Mouse (Mus musculus): ENCODE data around the gene Gm3880. TPM values are rescaled to one million over a fixed set of nuclear protein-coding genes. Genes with fewer than 3 reads are reported as not detected.
"Not testable (repeated sequence)": the region's sequence is repeated elsewhere in the genome, so short reads cannot be mapped to it uniquely, and the experiment has no call there.

The Gm3880 gene
- polyA plus RNA-seq (2012; ENCODE audit: insufficient read depth, insufficient read length, missing spikeins) = not detected in 2 replicates

DNA sequence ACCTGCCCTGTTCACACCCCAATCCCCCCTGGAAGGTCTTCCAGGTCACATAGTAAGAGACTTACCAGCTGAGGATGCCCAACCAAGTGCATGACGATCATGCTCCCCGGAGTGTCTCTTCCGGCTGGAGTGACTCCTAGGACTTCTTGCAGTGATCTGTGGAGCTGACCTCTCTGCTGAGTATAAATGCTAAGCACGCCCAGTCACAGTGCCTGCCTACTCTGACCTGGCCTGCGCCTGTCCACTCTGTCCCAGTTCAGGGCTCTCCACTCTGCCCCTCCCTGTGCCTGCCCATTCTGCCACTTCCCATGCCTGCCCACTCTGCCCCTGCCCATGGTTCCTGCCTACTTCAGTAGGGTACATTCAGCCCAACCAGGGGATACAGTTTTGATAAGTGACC, at the start of gene Gm3880:
TSS of gene Gm3880 (minus strand) at position 101 of the 400 bp plus-strand sequence.
- H3K4me1 ChIP-seq (ENCODE audit: control insufficient read depth, insufficient read depth, insufficient read length, low read length); H3K4me3 ChIP-seq (ENCODE audit: insufficient read depth, low read depth, low read length); H3K27ac ChIP-seq (replicated peaks; ENCODE audit: low read depth, low read length): not testable (repeated sequence)

DNA sequence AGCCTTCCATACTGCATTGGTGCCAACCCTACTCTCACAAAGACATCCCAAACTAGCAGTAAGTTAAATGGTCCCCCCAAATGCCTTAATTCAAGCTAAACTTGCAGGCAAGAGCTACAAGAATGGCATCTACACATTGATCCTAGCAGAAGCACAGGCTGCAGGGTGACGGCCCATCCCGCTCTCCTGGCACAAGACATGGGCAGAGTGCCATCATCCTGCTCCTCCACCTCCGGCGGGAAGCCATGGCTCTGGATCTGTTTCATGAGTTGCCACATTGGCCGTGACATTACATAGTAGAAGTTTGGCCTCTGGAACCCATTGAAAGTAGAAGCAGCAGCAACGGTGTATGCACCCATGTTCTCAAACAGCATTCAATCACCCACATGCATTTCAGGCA, 37.5 kb upstream of the Gm3880 start:
- not testable (repeated sequence) for H3K4me3 ChIP-seq (ENCODE audit: insufficient read depth, low read depth, low read length); H3K4me1 ChIP-seq (ENCODE audit: control insufficient read depth, insufficient read depth, insufficient read length, low read length); H3K27ac ChIP-seq (replicated peaks; ENCODE audit: low read depth, low read length)

DNA sequence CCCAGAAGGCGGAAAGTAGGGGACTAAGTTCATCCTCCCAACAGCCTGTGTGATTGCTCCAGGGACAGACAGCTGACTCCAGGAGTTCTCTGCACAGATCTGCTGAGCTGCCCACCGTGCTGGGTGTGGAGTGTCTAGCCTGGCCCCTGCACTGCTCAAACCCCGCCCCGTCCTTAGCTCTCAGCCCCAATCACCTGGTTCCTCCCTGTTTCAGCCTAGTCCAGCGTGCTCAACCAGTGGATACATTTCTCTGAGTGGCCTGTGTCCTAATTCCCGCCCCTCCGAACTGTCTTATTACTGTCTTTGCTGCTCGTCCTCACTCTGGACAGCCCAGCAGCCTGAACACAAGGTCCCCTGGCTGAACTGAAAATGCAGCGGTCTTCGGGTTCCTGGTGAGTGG, 20.8 kb upstream of the Gm3880 start, which contains the start of the genes Gm9112 and Dmrtc1b:
TSS of gene Gm9112 (minus strand) at position 101 of the 400 bp plus-strand sequence.
TSS of gene Dmrtc1b (plus strand) at position 331 of the 400 bp plus-strand sequence.
- not testable (repeated sequence) for H3K27ac ChIP-seq (replicated peaks; ENCODE audit: low read depth, low read length); H3K4me3 ChIP-seq (ENCODE audit: insufficient read depth, low read depth, low read length); H3K4me1 ChIP-seq (ENCODE audit: control insufficient read depth, insufficient read depth, insufficient read length, low read length)

DNA sequence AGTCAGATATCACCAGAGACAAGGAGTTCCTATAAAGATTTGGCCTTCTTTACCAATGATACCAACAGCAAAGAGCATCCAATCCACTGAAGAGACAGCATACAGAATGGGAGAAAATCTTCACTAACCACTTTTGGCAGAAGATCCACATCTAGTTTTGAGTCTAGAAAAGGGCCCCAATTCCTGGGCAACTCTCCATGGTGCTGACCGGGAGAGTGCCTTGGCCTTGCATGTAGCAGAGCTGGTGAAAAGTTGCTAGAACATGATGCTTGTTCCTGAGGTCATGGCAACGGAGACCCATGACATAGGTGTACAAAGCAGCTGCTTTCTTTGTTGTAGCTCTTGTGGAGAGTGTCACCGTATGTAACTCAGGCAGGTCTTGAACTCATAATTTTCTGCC, 13.9 kb upstream of the Gm3880 start:
- H3K4me1 ChIP-seq (ENCODE audit: control insufficient read depth, insufficient read depth, insufficient read length, low read length); H3K27ac ChIP-seq (replicated peaks; ENCODE audit: low read depth, low read length); H3K4me3 ChIP-seq (ENCODE audit: insufficient read depth, low read depth, low read length): not testable (repeated sequence)

DNA sequence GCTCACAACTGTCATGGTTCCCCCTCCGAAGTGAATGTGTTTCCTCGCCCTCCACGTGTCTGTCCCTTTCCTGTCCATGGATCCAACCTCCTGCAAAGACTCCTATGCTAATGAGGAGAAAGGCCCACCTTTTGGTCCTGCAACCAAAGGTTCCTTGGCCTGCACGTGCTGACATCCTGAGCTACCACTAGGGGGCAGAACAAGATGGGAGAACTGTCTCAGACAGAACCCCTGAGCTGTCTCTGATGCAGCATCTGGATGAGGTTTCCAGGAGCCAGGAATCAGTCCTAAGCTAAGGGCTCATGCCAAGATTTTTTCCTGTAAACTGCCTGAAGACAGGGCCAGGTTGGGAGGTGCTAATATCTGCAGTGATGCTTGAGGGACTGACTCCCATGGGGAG, 2.5 kb upstream of the Gm3880 start:
- H3K27ac ChIP-seq (replicated peaks; ENCODE audit: low read depth, low read length); H3K4me3 ChIP-seq (ENCODE audit: insufficient read depth, low read depth, low read length): not testable (repeated sequence)

DNA sequence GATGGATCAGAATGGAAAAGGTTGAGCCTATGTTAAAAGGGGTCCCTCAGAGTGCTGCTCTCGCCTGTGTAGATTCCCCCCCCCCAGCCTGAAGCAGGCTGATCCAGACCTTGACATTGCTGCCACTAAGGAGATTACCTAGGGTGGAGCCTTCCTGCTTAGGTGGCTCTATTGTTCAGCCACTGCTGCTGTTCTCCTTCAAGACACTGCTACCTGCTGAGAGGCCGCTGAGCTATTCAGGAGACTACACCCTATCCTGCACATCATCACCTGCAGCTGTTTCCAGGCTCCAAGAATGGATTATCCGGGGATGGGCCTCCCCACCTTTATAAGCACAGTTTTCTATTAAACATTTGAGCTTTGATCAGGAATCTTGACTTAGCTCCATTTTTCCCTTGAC, 2.1 kb downstream of the Gm3880 start:
- not testable (repeated sequence) for H3K4me3 ChIP-seq (ENCODE audit: insufficient read depth, low read depth, low read length); H3K27ac ChIP-seq (replicated peaks; ENCODE audit: low read depth, low read length); H3K4me1 ChIP-seq (ENCODE audit: control insufficient read depth, insufficient read depth, insufficient read length, low read length)

More for the DNA sequence above, 2.5 kb upstream of the Gm3880 start:
- not testable (repeated sequence) for H3K4me1 ChIP-seq (ENCODE audit: control insufficient read depth, insufficient read depth, insufficient read length, low read length)

DNA sequence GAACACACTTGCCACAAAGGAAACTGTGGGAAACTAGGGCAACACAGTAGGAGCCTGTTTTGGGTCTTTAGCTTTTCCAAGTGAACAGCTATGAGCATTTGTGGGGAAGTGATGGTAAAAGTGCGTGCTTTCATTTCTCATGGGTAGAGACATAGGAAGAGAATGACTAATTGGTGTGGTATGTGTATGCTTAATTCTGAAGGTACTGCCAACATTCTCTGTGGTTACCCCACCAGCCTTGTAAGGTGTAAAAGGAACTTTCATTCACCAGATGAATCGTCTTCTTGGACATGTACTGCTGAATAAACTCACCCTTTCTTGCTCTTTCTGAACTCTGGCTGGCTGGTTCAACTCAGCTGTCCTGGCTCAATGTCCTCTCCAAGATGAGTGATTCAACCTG, 20.1 kb downstream of the Gm3880 start:
- Histone ChIP-seq H3K27ac (replicated peaks; ENCODE audit: low read depth, low read length) (no peak overlapping the region), H3K4me3 (ENCODE audit: insufficient read depth, low read depth, low read length) (no peak overlapping the region), H3K4me1 (ENCODE audit: control insufficient read depth, insufficient read depth, insufficient read length, low read length) (no peaks in the 10 kb centered on the region)

DNA sequence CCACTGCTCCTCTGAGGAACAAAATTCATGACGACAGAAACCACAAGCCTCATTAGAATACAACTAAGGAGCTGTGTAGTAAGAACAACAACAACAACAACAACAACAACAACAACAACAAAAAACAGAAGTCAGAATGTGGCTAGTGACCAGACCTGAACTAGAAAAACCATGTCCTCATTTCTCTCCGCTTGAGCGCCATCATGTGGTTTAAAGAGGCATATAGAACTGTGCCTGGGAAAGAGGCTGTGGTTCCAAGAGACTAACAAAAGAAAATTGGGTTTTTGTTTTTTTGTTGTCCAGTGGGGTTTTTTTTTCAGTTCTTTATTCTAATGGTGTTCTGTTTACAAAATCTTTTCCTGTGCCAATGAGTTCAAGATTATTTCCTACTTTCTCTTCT, 26.1 kb downstream of the Gm3880 start:
- H3K4me3 ChIP-seq (ENCODE audit: insufficient read depth, low read depth, low read length) = no peak overlapping the region
- H3K4me1 ChIP-seq (ENCODE audit: control insufficient read depth, insufficient read depth, insufficient read length, low read length) = no peaks in the 10 kb centered on the region

DNA sequence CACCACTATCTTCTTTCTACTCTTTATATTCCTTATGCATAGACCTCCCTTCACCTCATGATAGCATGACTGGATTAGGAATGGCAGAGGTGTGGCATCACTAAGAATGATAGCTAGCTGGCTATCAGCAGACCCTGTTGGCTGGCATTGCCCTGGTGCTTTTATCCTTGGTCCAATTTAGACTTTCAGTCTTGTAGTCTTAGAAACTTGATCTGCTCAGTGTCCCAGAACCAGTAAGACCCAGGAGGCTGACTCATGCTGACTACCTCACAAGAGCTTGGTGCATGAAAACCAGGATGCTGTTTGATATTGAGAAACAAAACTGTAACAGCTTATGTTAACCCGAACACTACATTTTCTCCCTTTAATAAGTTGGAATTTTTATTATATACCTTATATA, 41.1 kb downstream of the Gm3880 start:
- Histone ChIP-seq H3K4me3 (ENCODE audit: insufficient read depth, low read depth, low read length) (no peak overlapping the region), H3K27ac (replicated peaks; ENCODE audit: low read depth, low read length) (no peak overlapping the region), H3K4me1 (ENCODE audit: control insufficient read depth, insufficient read depth, insufficient read length, low read length) (peaks cover 3% of the 10 kb centered on the region; the same call in 1 of the 2 replicates)

More for the DNA sequence above, 26.1 kb downstream of the Gm3880 start:
- H3K27ac ChIP-seq (replicated peaks; ENCODE audit: low read depth, low read length) = no peak overlapping the region

DNA sequence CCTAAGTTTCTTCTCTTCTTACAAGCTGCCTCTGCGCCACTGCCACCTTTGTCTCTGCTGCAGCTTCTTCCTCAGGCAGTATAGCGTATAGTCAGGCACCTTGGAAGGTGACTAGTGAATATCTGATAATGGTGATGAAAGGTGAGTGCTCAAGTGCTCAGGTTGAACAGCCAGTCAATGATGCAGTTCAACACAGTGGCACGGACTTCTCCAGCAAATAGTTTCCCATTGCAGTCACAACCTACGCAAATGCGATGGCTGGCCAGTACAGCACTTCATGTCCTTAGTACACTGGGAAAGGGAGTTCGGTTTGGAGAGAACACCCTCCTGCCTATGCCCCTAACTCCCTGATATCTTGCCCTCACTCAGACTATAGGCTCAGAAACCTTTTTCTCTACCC, 41.6 kb downstream of the Gm3880 start:
- no peak overlapping the region for H3K27ac ChIP-seq (replicated peaks; ENCODE audit: low read depth, low read length)
- H3K4me3 ChIP-seq (ENCODE audit: insufficient read depth, low read depth, low read length) = peak overlapping the region; percentile 100; the same call in 1 of the 2 replicates
- peaks cover 3% of the 10 kb centered on the region; the same call in 1 of the 2 replicates for H3K4me1 ChIP-seq (ENCODE audit: control insufficient read depth, insufficient read depth, insufficient read length, low read length)

DNA sequence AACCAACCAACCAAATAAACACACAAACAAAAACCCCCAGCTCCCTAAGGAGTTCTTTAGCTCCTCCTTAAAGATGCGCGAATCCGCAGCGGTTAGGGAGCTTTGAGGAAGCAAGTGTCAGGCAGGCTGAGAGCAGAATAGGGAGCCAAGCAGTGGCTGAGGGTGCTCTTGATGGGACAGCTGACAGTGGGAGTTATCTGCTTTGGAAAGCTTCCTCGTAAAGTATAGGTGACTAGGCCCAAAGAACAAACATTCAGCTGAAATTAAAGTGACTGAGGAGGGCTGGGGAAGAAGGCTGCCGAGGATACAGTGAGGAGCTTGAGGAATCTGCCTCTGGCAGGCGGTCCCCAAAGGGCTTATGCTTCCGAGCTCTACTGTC, 42.2 kb downstream of the Gm3880 start:
- Histone ChIP-seq H3K4me1 (ENCODE audit: control insufficient read depth, insufficient read depth, insufficient read length, low read length) (peaks cover 3% of the 10 kb centered on the region; the same call in 1 of the 2 replicates), H3K27ac (replicated peaks; ENCODE audit: low read depth, low read length) (peak overlapping the region; percentile 63), H3K4me3 (ENCODE audit: insufficient read depth, low read depth, low read length) (peak overlapping the region; percentile 100)

DNA sequence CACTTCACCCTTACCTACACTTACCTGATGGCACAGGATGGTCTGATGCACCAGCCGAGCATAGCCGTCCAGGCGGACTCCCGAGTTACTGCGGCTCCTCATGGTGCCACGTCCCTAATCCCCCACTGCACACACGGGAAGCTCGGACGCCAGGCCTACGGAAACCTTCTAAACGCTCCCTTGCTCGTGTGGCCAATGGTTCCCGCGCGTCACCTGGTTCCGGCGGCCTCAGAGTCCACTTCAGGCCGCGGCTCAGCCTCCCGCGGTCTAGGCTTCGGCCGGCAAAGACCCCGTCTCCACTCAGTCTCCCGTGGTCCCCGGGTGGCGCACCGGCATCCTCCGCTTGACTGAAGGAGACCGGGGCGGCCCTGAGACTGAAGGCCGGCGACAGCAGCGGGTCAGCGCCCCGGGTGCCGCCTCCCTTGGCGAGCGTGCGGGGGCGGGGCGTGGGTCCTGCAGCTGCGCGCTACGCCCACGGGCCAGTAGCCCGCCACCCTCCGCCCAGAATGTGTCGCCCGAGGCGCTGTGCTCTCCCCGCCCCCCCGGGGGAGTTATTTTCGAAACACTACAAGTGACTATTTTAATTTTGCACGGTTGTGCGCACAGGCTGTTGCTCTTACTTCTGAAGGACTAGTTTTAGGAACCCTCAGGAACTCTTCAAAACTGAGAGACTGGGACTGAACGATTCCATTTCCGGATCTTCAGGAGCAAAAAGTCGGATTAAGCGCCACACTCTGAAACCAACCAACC, 42.8 kb downstream of the Gm3880 start, which contains the start of gene Phka1:
TSS of gene Phka1 (minus strand) at position 424 of the 750 bp plus-strand sequence.
- Histone ChIP-seq H3K4me1 (ENCODE audit: control insufficient read depth, insufficient read depth, insufficient read length, low read length) (peaks cover 3% of the 10 kb centered on the region; the same call in 1 of the 2 replicates), H3K27ac (replicated peaks; ENCODE audit: low read depth, low read length) (peak within 1 kb of the TSS; percentile 63), H3K4me3 (ENCODE audit: insufficient read depth, low read depth, low read length) (peak within 1 kb of the TSS; percentile 100)

Other genes starting within 250 kb of the Gm3880 start
- gene Hdac8, start 181.6 kb downstream of the Gm3880 start, polyA plus RNA-seq (2012; ENCODE audit: insufficient read depth, insufficient read length, missing spikeins) = 3.7 and 4.1 TPM in 2 replicates
- 5.0 and 6.6 TPM in 2 replicates for gene Phka1, start 42.7 kb downstream of the Gm3880 start, polyA plus RNA-seq (2012; ENCODE audit: insufficient read depth, insufficient read length, missing spikeins)
- not detected in 2 replicates for gene Gm9112, start 20.7 kb upstream of the Gm3880 start, polyA plus RNA-seq (2012; ENCODE audit: insufficient read depth, insufficient read length, missing spikeins)
- not detected in 2 replicates for gene Dmrtc1b, start 20.9 kb upstream of the Gm3880 start, polyA plus RNA-seq (2012; ENCODE audit: insufficient read depth, insufficient read length, missing spikeins)
- gene Dmrtc1c1, start 116.0 kb upstream of the Gm3880 start, polyA plus RNA-seq (2012; ENCODE audit: insufficient read depth, insufficient read length, missing spikeins) = not detected in 2 replicates
- gene Dmrtc1c2, start 167.6 kb upstream of the Gm3880 start, polyA plus RNA-seq (2012; ENCODE audit: insufficient read depth, insufficient read length, missing spikeins) = not detected in 2 replicates
- gene 1700031F05Rik, start 181.0 kb upstream of the Gm3880 start, polyA plus RNA-seq (2012; ENCODE audit: insufficient read depth, insufficient read length, missing spikeins) = not detected in 2 replicates
- 1.5 TPM in 1 of 2 replicates, not detected in the other for gene Dmrtc1a, start 221.7 kb upstream of the Gm3880 start, polyA plus RNA-seq (2012; ENCODE audit: insufficient read depth, insufficient read length, missing spikeins)
- not detected in 2 replicates for gene 1700011M02Rik, start 221.9 kb upstream of the Gm3880 start, polyA plus RNA-seq (2012; ENCODE audit: insufficient read depth, insufficient read length, missing spikeins)
- not detected in 2 replicates for gene 1700018G05Rik, start 241.4 kb upstream of the Gm3880 start, polyA plus RNA-seq (2012; ENCODE audit: insufficient read depth, insufficient read length, missing spikeins)